Mouse (Mus musculus): Measurements from ENCODE around the gene Exph5. TPM values are rescaled to one million over a fixed set of nuclear protein-coding genes. Genes with fewer than 3 reads are reported as not detected.

Gene Exph5
- polyA plus RNA-seq, 1 experiment from 2014 or later, result 0.46 TPM

GRCm38 (mm10) chr9:53341981-53342380 lies 40.5 kb downstream of the Exph5 start:
- Histone ChIP-seq H3K9me3 (replicated peaks; ENCODE audit: control insufficient read depth, low read length) (no peaks in the 10 kb centered on the region), H3K4me3 (ENCODE audit: low read depth, low read length) (no peak overlapping the region), H3K4me1 (ENCODE audit: control insufficient read depth, insufficient read depth, low read length) (no peaks in the 10 kb centered on the region), H3K27ac (ENCODE audit: low read depth, low read length) (no peak overlapping the region), H3K9ac (ENCODE audit: low read depth, low read length) (no peak overlapping the region), H3K4me2 (no peak overlapping the region), H3K36me3 (ENCODE audit: control insufficient read depth, insufficient read depth, low read length) (no peaks in the 10 kb centered on the region), H3K27me3 (ENCODE audit: control insufficient read depth, insufficient read depth, low read length) (0 out of 2 replicates have a peak, but pooled peaks cover 4% of the 10 kb centered on the region)
- WGBS (ENCODE audit: insufficient replicate concordance), result 77% methylated on average over 3 of the region's 3 CpGs
- ATAC-seq (replicated peaks; ENCODE audit: insufficient number of reproducible peaks, low FRiP score, low TSS enrichment), result no peak

GRCm38 (mm10) chr9:53344646-53345432 lies 43.4 kb downstream of the Exph5 start:
- H3K9me3 ChIP-seq (replicated peaks; ENCODE audit: control insufficient read depth, low read length), result no peaks in the 10 kb centered on the region
- H3K27ac ChIP-seq (ENCODE audit: low read depth, low read length), result no peak overlapping the region
- H3K27me3 ChIP-seq (ENCODE audit: control insufficient read depth, insufficient read depth, low read length), result 0 out of 2 replicates have a peak, but pooled peaks cover 4% of the 10 kb centered on the region
- no peak overlapping the region for H3K4me2 ChIP-seq
- no peak for ATAC-seq (replicated peaks; ENCODE audit: insufficient number of reproducible peaks, low FRiP score, low TSS enrichment)
- 83% methylated on average over 9 of the region's 9 CpGs for WGBS (ENCODE audit: insufficient replicate concordance)
- no peaks in the 10 kb centered on the region for H3K4me1 ChIP-seq (ENCODE audit: control insufficient read depth, insufficient read depth, low read length)
- H3K9ac ChIP-seq (ENCODE audit: low read depth, low read length), result no peak overlapping the region
- no peaks in the 10 kb centered on the region for H3K36me3 ChIP-seq (ENCODE audit: control insufficient read depth, insufficient read depth, low read length)
- H3K4me3 ChIP-seq (ENCODE audit: low read depth, low read length), result no peak overlapping the region

DNA sequence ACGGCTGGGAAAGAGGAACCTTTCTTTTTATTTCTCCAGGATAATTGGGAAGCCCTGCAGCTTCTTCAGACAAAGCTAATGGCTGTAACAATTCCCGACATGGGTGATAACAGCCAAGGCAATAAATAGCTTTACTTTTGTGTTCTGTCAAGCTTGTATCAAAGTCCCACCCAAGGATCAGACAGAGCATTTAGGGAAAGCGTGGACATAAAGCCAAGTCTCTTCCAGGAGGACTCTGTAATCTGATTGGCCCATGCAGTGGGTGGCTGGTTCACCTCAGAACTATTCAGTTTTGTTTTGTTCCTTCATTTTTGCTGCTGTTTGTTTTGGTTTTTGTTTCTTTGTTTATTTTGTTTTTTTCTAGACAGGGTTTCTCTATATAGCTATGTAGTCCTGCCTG lies 44.3 kb downstream of the Exph5 start:
- ATAC-seq (replicated peaks; ENCODE audit: insufficient number of reproducible peaks, low FRiP score, low TSS enrichment), result no peak
- Histone ChIP-seq H3K9ac (ENCODE audit: low read depth, low read length) (no peak overlapping the region), H3K4me1 (ENCODE audit: control insufficient read depth, insufficient read depth, low read length) (no peaks in the 10 kb centered on the region), H3K27me3 (ENCODE audit: control insufficient read depth, insufficient read depth, low read length) (0 out of 2 replicates have a peak, but pooled peaks cover 4% of the 10 kb centered on the region), H3K36me3 (ENCODE audit: control insufficient read depth, insufficient read depth, low read length) (no peaks in the 10 kb centered on the region), H3K4me2 (no peak overlapping the region), H3K9me3 (replicated peaks; ENCODE audit: control insufficient read depth, low read length) (no peaks in the 10 kb centered on the region), H3K4me3 (ENCODE audit: low read depth, low read length) (no peak overlapping the region), H3K27ac (ENCODE audit: low read depth, low read length) (no peak overlapping the region)
- 77% methylated on average over 3 of the region's 3 CpGs for WGBS (ENCODE audit: insufficient replicate concordance)

DNA sequence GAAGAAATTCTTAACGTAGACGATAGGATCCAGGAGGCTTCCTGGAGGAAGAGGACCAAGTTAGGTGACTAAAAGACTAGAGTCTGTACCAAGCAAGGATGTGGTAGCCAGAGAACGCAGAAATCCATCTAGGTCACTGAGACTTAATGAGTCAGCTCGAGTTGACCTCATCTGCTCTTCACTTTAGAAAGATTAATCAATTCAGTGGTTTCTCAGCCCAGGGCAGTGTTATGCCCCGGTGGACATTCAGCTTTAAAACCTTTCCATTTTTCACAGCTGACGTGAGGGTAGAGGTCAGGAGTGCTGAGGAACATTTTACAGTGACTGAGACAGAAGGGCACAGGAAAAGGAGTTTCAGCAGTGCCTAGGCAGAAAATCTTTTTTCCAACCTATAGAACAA lies 44.9 kb downstream of the Exph5 start:
- Histone ChIP-seq H3K27ac (ENCODE audit: low read depth, low read length) (no peak overlapping the region), H3K9ac (ENCODE audit: low read depth, low read length) (no peak overlapping the region), H3K4me3 (ENCODE audit: low read depth, low read length) (no peak overlapping the region), H3K9me3 (replicated peaks; ENCODE audit: control insufficient read depth, low read length) (no peaks in the 10 kb centered on the region), H3K4me2 (no peak overlapping the region), H3K4me1 (ENCODE audit: control insufficient read depth, insufficient read depth, low read length) (no peaks in the 10 kb centered on the region), H3K36me3 (ENCODE audit: control insufficient read depth, insufficient read depth, low read length) (no peaks in the 10 kb centered on the region), H3K27me3 (ENCODE audit: control insufficient read depth, insufficient read depth, low read length) (no peaks in the 10 kb centered on the region)
- no peak for ATAC-seq (replicated peaks; ENCODE audit: insufficient number of reproducible peaks, low FRiP score, low TSS enrichment)
- 64% methylated on average over 6 of the region's 6 CpGs for whole genome bisulfite sequencing (ENCODE audit: insufficient replicate concordance)

GRCm38 (mm10) chr9:53349211-53349610 lies 47.7 kb downstream of the Exph5 start:
- 65% methylated on average over 1 of the region's 1 CpGs for WGBS (ENCODE audit: insufficient replicate concordance)
- H3K9ac ChIP-seq (ENCODE audit: low read depth, low read length), result no peak overlapping the region
- no peak overlapping the region for H3K27ac ChIP-seq (ENCODE audit: low read depth, low read length)
- no peaks in the 10 kb centered on the region for H3K9me3 ChIP-seq (replicated peaks; ENCODE audit: control insufficient read depth, low read length)
- no peaks in the 10 kb centered on the region for H3K4me1 ChIP-seq (ENCODE audit: control insufficient read depth, insufficient read depth, low read length)
- no peak overlapping the region for H3K4me2 ChIP-seq
- no peak overlapping the region for H3K4me3 ChIP-seq (ENCODE audit: low read depth, low read length)
- H3K36me3 ChIP-seq (ENCODE audit: control insufficient read depth, insufficient read depth, low read length), result no peaks in the 10 kb centered on the region
- no peak for ATAC-seq (replicated peaks; ENCODE audit: insufficient number of reproducible peaks, low FRiP score, low TSS enrichment)
- H3K27me3 ChIP-seq (ENCODE audit: control insufficient read depth, insufficient read depth, low read length), result no peaks in the 10 kb centered on the region

GRCm38 (mm10) chr9:53350331-53350730 lies 48.9 kb downstream of the Exph5 start:
- no peak overlapping the region for H3K9ac ChIP-seq (ENCODE audit: low read depth, low read length)
- H3K4me1 ChIP-seq (ENCODE audit: control insufficient read depth, insufficient read depth, low read length), result no peaks in the 10 kb centered on the region
- H3K4me3 ChIP-seq (ENCODE audit: low read depth, low read length), result no peak overlapping the region
- 78% methylated on average over 2 of the region's 2 CpGs for WGBS (ENCODE audit: insufficient replicate concordance)
- no peak overlapping the region for H3K4me2 ChIP-seq
- no peak for ATAC-seq (replicated peaks; ENCODE audit: insufficient number of reproducible peaks, low FRiP score, low TSS enrichment)
- no peaks in the 10 kb centered on the region for H3K27me3 ChIP-seq (ENCODE audit: control insufficient read depth, insufficient read depth, low read length)
- no peak overlapping the region for H3K27ac ChIP-seq (ENCODE audit: low read depth, low read length)
- no peaks in the 10 kb centered on the region for H3K9me3 ChIP-seq (replicated peaks; ENCODE audit: control insufficient read depth, low read length)
- no peaks in the 10 kb centered on the region for H3K36me3 ChIP-seq (ENCODE audit: control insufficient read depth, insufficient read depth, low read length)

GRCm38 (mm10) chr9:53351899-53352298 lies 50.4 kb downstream of the Exph5 start:
- no peak overlapping the region for H3K4me3 ChIP-seq (ENCODE audit: low read depth, low read length)
- no peaks in the 10 kb centered on the region for H3K9me3 ChIP-seq (replicated peaks; ENCODE audit: control insufficient read depth, low read length)
- H3K27me3 ChIP-seq (ENCODE audit: control insufficient read depth, insufficient read depth, low read length), result no peaks in the 10 kb centered on the region
- ATAC-seq (replicated peaks; ENCODE audit: insufficient number of reproducible peaks, low FRiP score, low TSS enrichment), result no peak
- H3K4me2 ChIP-seq, result no peak overlapping the region
- H3K9ac ChIP-seq (ENCODE audit: low read depth, low read length), result no peak overlapping the region
- H3K27ac ChIP-seq (ENCODE audit: low read depth, low read length), result no peak overlapping the region
- H3K36me3 ChIP-seq (ENCODE audit: control insufficient read depth, insufficient read depth, low read length), result no peaks in the 10 kb centered on the region
- WGBS (ENCODE audit: insufficient replicate concordance), result 87% methylated on average over 6 of the region's 6 CpGs
- H3K4me1 ChIP-seq (ENCODE audit: control insufficient read depth, insufficient read depth, low read length), result no peaks in the 10 kb centered on the region

- 86% methylated on average over 5 of the region's 5 CpGs for WGBS (ENCODE audit: insufficient replicate concordance)
- H3K4me2 ChIP-seq, result no peak overlapping the region
Observed at GRCm38 (mm10) chr9:53353161-53353560, 51.7 kb downstream of the Exph5 start.

More at GRCm38 (mm10) chr9:53353161-53353560, 51.7 kb downstream of the Exph5 start:
- Histone ChIP-seq H3K27ac (ENCODE audit: low read depth, low read length) (no peak overlapping the region), H3K4me3 (ENCODE audit: low read depth, low read length) (no peak overlapping the region), H3K9me3 (replicated peaks; ENCODE audit: control insufficient read depth, low read length) (no peaks in the 10 kb centered on the region), H3K36me3 (ENCODE audit: control insufficient read depth, insufficient read depth, low read length) (no peaks in the 10 kb centered on the region), H3K27me3 (ENCODE audit: control insufficient read depth, insufficient read depth, low read length) (no peaks in the 10 kb centered on the region), H3K4me1 (ENCODE audit: control insufficient read depth, insufficient read depth, low read length) (no peaks in the 10 kb centered on the region), H3K9ac (ENCODE audit: low read depth, low read length) (no peak overlapping the region)
- ATAC-seq (replicated peaks; ENCODE audit: insufficient number of reproducible peaks, low FRiP score, low TSS enrichment), result no peak

Measured in heart, embryonic 11.5 days (tissue).